17 mouse cellular contexts compared by ENCODE assay signal in the genomic region with DNA sequence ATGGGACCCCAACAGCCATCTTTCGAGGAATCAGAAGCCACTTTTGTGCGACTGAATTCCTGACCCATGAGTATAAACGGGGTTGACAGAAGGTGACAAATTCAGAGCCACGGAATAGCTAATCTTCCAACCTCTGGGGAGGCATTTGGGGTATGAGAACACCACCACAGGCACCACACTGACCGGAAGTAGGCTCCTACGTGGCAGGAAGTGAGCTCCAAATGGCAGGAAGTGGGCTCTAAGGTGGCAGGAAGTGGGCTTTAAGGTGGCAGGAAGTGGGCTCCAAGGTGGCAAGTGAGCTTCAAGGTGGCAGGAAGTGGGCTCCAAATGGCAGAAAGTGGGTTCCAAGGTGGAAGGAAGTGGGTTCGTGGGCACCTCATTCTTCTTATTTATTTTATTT.
A peak's percentile ranks its signal among the peaks of the same experiment; 100 is the strongest.
DNase-seq lines count a peak whose midpoint lies in the region; ATAC-seq lines count a peak whose summit lies in the region.
"Had no signal": no experiment of that assay in that cellular context is flagged by ENCODE, and none has a peak within 500 bp of the region (broad histone marks: within the 10 kb centered on the region; RNA-seq: fewer than 3 reads in every experiment).

No protein-coding gene starts in this region.

- no peak for ATAC-seq in intestine, embryonic 16.5 days
- ATAC-seq: Patski had no signal

- 85% methylated on average over 7 of the region's 7 CpGs for WGBS in intestine, embryonic 16.5 days

- H3K4me2 ChIP-seq in intestine, embryonic 16.5 days (ENCODE audit: low read depth, low read length), result no peak overlapping the region
- H3K4me2 ChIP-seq: hindbrain, embryonic 14.5 days; liver, embryonic 15.5 days; midbrain, embryonic 11.5 days had no signal

- no peak overlapping the region for H3K9ac ChIP-seq in intestine, embryonic 16.5 days (ENCODE audit: low read depth, low read length)
- H3K9ac ChIP-seq: hindbrain, embryonic 14.5 days; liver, embryonic 15.5 days had no signal

- no peaks in the 10 kb centered on the region for H3K9me3 ChIP-seq in intestine, embryonic 16.5 days (ENCODE audit: control insufficient read depth, low read length)
- H3K9me3 ChIP-seq: forebrain, embryonic 10.5 days; liver, embryonic 15.5 days had no signal

- no peak overlapping the region for H3K4me3 ChIP-seq in intestine, embryonic 16.5 days (ENCODE audit: low read length)
- H3K4me3 ChIP-seq: forebrain, embryonic 10.5 days; liver, embryonic 15.5 days had no signal

- no peaks in the 10 kb centered on the region for H3K36me3 ChIP-seq in splenic B cell, adult 2 months (ENCODE audit: control insufficient read depth, insufficient read depth, low read length, poor library complexity, severe bottlenecking)
- H3K36me3 ChIP-seq in intestine, embryonic 16.5 days (ENCODE audit: control insufficient read depth, insufficient read depth, low read length), result no peaks in the 10 kb centered on the region
- H3K36me3 ChIP-seq: forebrain, embryonic 10.5 days; liver, embryonic 15.5 days had no signal

- DNase-seq in spleen, postnatal 36 days (ENCODE audit: low spot score in 2 of 2), result peak; percentile 24 to 28
- no peak for DNase-seq in spleen, adult 12 weeks (ENCODE audit: low spot score)
- peak; percentile 77 for DNase-seq in induced T-regulatory cell, adult 2 months (ENCODE audit: low read depth)
- DNase-seq in splenic B cell, adult 2 months (ENCODE audit: low read depth, low spot score), result peak; percentile 75
- no peak for DNase-seq in gastrocnemius, postnatal 25 days
- no peak for DNase-seq in left cerebral cortex, postnatal 36 days (ENCODE audit: low spot score in 2 of 2)
- no peak for DNase-seq in kidney, postnatal 14 days
- DNase-seq: cerebellum, adult 18-20 months; heart, adult 11 months; kidney, adult 9 months; lung, postnatal 10 days had no signal

- intact Hi-C loops in left cerebral cortex, postnatal 36 days (cut with DNase I), result no loop called here

- H3K4me1 ChIP-seq in intestine, embryonic 16.5 days (ENCODE audit: control insufficient read depth, insufficient read depth, low read length), result peaks cover 23% of the 10 kb centered on the region

- H3K27ac ChIP-seq in intestine, embryonic 16.5 days (ENCODE audit: low read length), result no peak overlapping the region
- H3K27ac ChIP-seq: forebrain, embryonic 10.5 days; hindbrain, embryonic 14.5 days; liver, embryonic 15.5 days had no signal

- no peaks in the 10 kb centered on the region for H3K27me3 ChIP-seq in splenic B cell, adult 2 months (ENCODE audit: control insufficient read depth, insufficient read depth, low read length, poor library complexity, severe bottlenecking)
- no peaks in the 10 kb centered on the region for H3K27me3 ChIP-seq in intestine, embryonic 16.5 days (replicated peaks; ENCODE audit: control insufficient read depth, insufficient read depth, low read length)
- H3K27me3 ChIP-seq: liver, embryonic 15.5 days; Patski had no signal

Comparison
In these comparisons a context has a peak if more than half of its experiments do, and no peak if none do; other contexts are left out.
1. DNase-seq: peak in spleen, postnatal 36 days (2 of 2), induced T-regulatory cell, adult 2 months (single experiment) and splenic B cell, adult 2 months (single experiment); none in spleen, adult 12 weeks (single experiment), gastrocnemius, postnatal 25 days (single experiment), left cerebral cortex, postnatal 36 days (0 of 2) and kidney, postnatal 14 days (single experiment).